ENCODE assay signal across 17 mouse cellular contexts in the genomic region with DNA sequence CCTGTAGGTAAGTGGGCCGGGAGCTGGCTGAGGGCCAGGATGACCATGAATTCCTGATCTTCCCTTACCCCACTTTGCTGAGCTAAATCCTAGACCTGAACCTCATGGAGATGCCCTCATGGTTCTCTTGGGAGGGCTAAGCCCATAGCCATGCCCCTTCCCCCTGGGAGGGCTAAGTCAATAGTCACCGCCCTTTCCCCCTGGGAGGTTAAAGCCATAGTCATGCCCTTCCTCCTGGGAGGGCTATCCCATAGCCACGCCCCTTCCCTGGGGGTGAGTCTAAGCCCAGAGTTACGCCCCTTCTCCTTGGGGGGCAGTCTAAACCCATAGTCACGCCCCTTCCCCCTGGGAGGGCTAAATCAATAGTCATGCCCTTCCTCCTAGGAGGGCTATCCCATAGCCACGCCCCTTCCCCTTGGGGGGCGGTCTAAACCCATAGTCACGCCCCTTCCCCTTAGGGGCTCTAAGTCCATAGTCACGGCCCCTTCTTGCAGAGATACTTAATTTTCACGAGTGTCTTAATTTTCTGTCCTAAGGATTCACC. TPM values are rescaled to one million over a fixed set of nuclear protein-coding genes. Genes with fewer than 3 reads are reported as not detected.
DNase-seq lines count a peak whose midpoint lies in the region; ATAC-seq and TF ChIP-seq lines count a peak whose summit lies in the region.
"Had no signal": no experiment of that assay in that cellular context is flagged by ENCODE, and none has a peak within 500 bp of the region (broad histone marks: within the 10 kb centered on the region; RNA-seq: fewer than 3 reads in every experiment).

No protein-coding gene starts in this region.

- 0 out of 2 replicates have a peak, but pooled peaks have one; percentile 39 for TF ChIP-seq EP300 in ES-Bruce4 (IDR thresholded peaks at IDR 0.05; ENCODE audit: insufficient read depth, low read depth, low read length)

- H3K4me1 ChIP-seq in intestine, postnatal 0 days (replicated peaks; ENCODE audit: control insufficient read depth, insufficient read depth, low read length) = no peaks in the 10 kb centered on the region
- peaks cover 27% of the 10 kb centered on the region for H3K4me1 ChIP-seq in intestine, embryonic 16.5 days (ENCODE audit: control insufficient read depth, insufficient read depth, low read length)
- H3K4me1 ChIP-seq in ES-Bruce4 (ENCODE audit: control insufficient read depth, insufficient read depth, low read length) = no peaks in the 10 kb centered on the region
- H3K4me1 ChIP-seq in midbrain, postnatal 0 days (ENCODE audit: insufficient read depth, low read length) = no peaks in the 10 kb centered on the region

- TF ChIP-seq POLR2A in ES-Bruce4 (IDR thresholded peaks at IDR 0.05; ENCODE audit: insufficient read depth, low read length) = no peak

- DNase-seq in A20 (ENCODE audit: low read depth, low spot score) = peak; percentile 9
- no peak for DNase-seq in frontal cortex, postnatal 25 days (ENCODE audit: low spot score in 2 of 2)
- DNase-seq in midbrain, postnatal 0 days (ENCODE audit: low spot score) = no peak
- DNase-seq: cerebellum, adult 8-10 months; kidney, postnatal 10 days; midbrain, embryonic 14.5 days; right cerebral cortex, postnatal 25 days had no signal

- no peak overlapping the region for H3K4me2 ChIP-seq in intestine, postnatal 0 days (replicated peaks; ENCODE audit: low read depth)
- H3K4me2 ChIP-seq in intestine, embryonic 16.5 days (ENCODE audit: low read depth, low read length) = no peak overlapping the region
- no peak overlapping the region for H3K4me2 ChIP-seq in midbrain, postnatal 0 days (ENCODE audit: low read depth, low read length, poor library complexity, severe bottlenecking)
- H3K4me2 ChIP-seq: embryonic facial prominence, embryonic 12.5 days; intestine, embryonic 15.5 days; limb, embryonic 12.5 days had no signal

- H3K4me3 ChIP-seq in intestine, postnatal 0 days (ENCODE audit: low read depth, low read length) = no peak overlapping the region
- H3K4me3 ChIP-seq in intestine, embryonic 16.5 days (ENCODE audit: low read length) = no peak overlapping the region
- no peak overlapping the region for H3K4me3 ChIP-seq in ES-Bruce4 (ENCODE audit: low read depth, low read length)
- H3K4me3 ChIP-seq in midbrain, postnatal 0 days (ENCODE audit: low read depth, low read length) = no peak overlapping the region
- H3K4me3 ChIP-seq: embryonic facial prominence, embryonic 12.5 days; hindbrain, embryonic 10.5 days; intestine, embryonic 15.5 days; limb, embryonic 12.5 days had no signal

- TF ChIP-seq CTCF in intestine, postnatal 0 days (IDR thresholded peaks at IDR 0.05; ENCODE audit: low read depth) = no peak
- no peak for TF ChIP-seq CTCF in ES-Bruce4 (IDR thresholded peaks at IDR 0.05; ENCODE audit: low read depth, low read length)
- TF ChIP-seq CTCF in midbrain, postnatal 0 days (IDR thresholded peaks at IDR 0.05) = no peak

- H3K27ac ChIP-seq in intestine, postnatal 0 days (ENCODE audit: low read depth, low read length) = no peak overlapping the region
- H3K27ac ChIP-seq in intestine, embryonic 16.5 days (ENCODE audit: low read length) = no peak overlapping the region
- H3K27ac ChIP-seq in ES-Bruce4 (ENCODE audit: insufficient read depth, low read length) = no peak overlapping the region
- H3K27ac ChIP-seq in midbrain, postnatal 0 days (ENCODE audit: low read depth, low read length) = no peak overlapping the region
- H3K27ac ChIP-seq: embryonic facial prominence, embryonic 12.5 days; hindbrain, embryonic 10.5 days; intestine, embryonic 15.5 days; limb, embryonic 12.5 days had no signal

- H3K36me3 ChIP-seq in intestine, postnatal 0 days (ENCODE audit: control insufficient read depth, insufficient read depth) = no peaks in the 10 kb centered on the region
- H3K36me3 ChIP-seq in intestine, embryonic 16.5 days (ENCODE audit: control insufficient read depth, insufficient read depth, low read length) = no peaks in the 10 kb centered on the region
- H3K36me3 ChIP-seq in ES-Bruce4 (ENCODE audit: control insufficient read depth, insufficient read depth, low read length, poor library complexity, severe bottlenecking) = no peaks in the 10 kb centered on the region
- H3K36me3 ChIP-seq in midbrain, postnatal 0 days (ENCODE audit: insufficient read depth, low read length) = no peaks in the 10 kb centered on the region
- H3K36me3 ChIP-seq: embryonic facial prominence, embryonic 12.5 days; hindbrain, embryonic 10.5 days; intestine, embryonic 15.5 days; limb, embryonic 12.5 days had no signal

- H3K9ac ChIP-seq in intestine, postnatal 0 days (ENCODE audit: low read depth, low read length) = no peak overlapping the region
- H3K9ac ChIP-seq in intestine, embryonic 16.5 days (ENCODE audit: low read depth, low read length) = no peak overlapping the region
- H3K9ac ChIP-seq in ES-Bruce4 (ENCODE audit: low read depth, poor library complexity, severe bottlenecking) = no peak overlapping the region
- H3K9ac ChIP-seq in midbrain, postnatal 0 days (replicated peaks; ENCODE audit: low read length, poor library complexity, severe bottlenecking) = no peak overlapping the region
- H3K9ac ChIP-seq: embryonic facial prominence, embryonic 12.5 days; intestine, embryonic 15.5 days; limb, embryonic 12.5 days had no signal

- no peaks in the 10 kb centered on the region for H3K27me3 ChIP-seq in intestine, postnatal 0 days (replicated peaks; ENCODE audit: control insufficient read depth, insufficient read depth, low read length)
- no peaks in the 10 kb centered on the region for H3K27me3 ChIP-seq in intestine, embryonic 16.5 days (replicated peaks; ENCODE audit: control insufficient read depth, insufficient read depth, low read length)
- no peaks in the 10 kb centered on the region for H3K27me3 ChIP-seq in ES-Bruce4 (ENCODE audit: control insufficient read depth, insufficient read depth, low read length, poor library complexity, severe bottlenecking)
- H3K27me3 ChIP-seq in midbrain, postnatal 0 days (ENCODE audit: insufficient read depth, low read length) = no peaks in the 10 kb centered on the region
- H3K27me3 ChIP-seq: embryonic facial prominence, embryonic 12.5 days; intestine, embryonic 15.5 days; limb, embryonic 12.5 days had no signal

- peak; percentile 22; the same call in 1 of the 2 replicates for ATAC-seq in intestine, postnatal 0 days
- ATAC-seq in intestine, embryonic 16.5 days = no peak
- ATAC-seq in hematopoietic stem cell, adult 5-6 weeks (replicated peaks in 1 of 2; ENCODE audit: insufficient read depth in 1 of 2, low FRiP score in 2 of 2, low TSS enrichment in 1 of 2, low read depth in 1 of 2, poor library complexity in 2 of 2, severe bottlenecking in 2 of 2) = peak; percentile 34 to 54; a peak in 3 of 4 replicates
- ATAC-seq in midbrain, postnatal 0 days (ENCODE audit: low FRiP score) = no peak
- no peak for ATAC-seq in frontal cortex, adult (ENCODE audit: low TSS enrichment)

- WGBS in intestine, postnatal 0 days = 44% methylated on average over 10 of the region's 10 CpGs
- 40% methylated on average over 10 of the region's 10 CpGs for WGBS in intestine, embryonic 16.5 days
- 35% methylated on average over 10 of the region's 10 CpGs for WGBS in midbrain, postnatal 0 days

- H3K9me3 ChIP-seq in intestine, postnatal 0 days (ENCODE audit: control insufficient read depth) = no peaks in the 10 kb centered on the region
- no peaks in the 10 kb centered on the region for H3K9me3 ChIP-seq in intestine, embryonic 16.5 days (ENCODE audit: control insufficient read depth, low read length)
- no peaks in the 10 kb centered on the region for H3K9me3 ChIP-seq in ES-Bruce4 (replicated peaks; ENCODE audit: control insufficient read depth, insufficient read depth, low read length, poor library complexity, severe bottlenecking)
- no peaks in the 10 kb centered on the region for H3K9me3 ChIP-seq in midbrain, postnatal 0 days (ENCODE audit: low read length)
- H3K9me3 ChIP-seq: embryonic facial prominence, embryonic 12.5 days; hindbrain, embryonic 10.5 days; intestine, embryonic 15.5 days; limb, embryonic 12.5 days had no signal

RNA-seq across cellular contexts. Expression of gene 6030408B16Rik, which starts 33.1 kb away (rescaled TPM):
- polyA plus RNA-seq in intestine, postnatal 0 days (2015; fragmentation: Nextera tagmentation; extraction: Ambion mirVana) = 0.48 and 0.77 TPM in 2 replicates
- polyA plus RNA-seq in intestine, embryonic 16.5 days (2015; fragmentation: Nextera tagmentation; extraction: Ambion mirVana) = 3.6 and 4.4 TPM in 2 replicates
- not detected in 2 replicates for polyA plus RNA-seq in ES-Bruce4 (2011; ENCODE audit: insufficient read depth, insufficient read length, low read depth, missing spikeins)
- 0.63 TPM in 1 of 2 replicates, not detected in the other for total RNA-seq in hematopoietic stem cell, adult 5-6 weeks (2017)
- not detected in 2 replicates for total RNA-seq in midbrain, postnatal 0 days (2014; rRNA removed)
- polyA plus RNA-seq in midbrain, postnatal 0 days (2015; fragmentation: Nextera tagmentation; extraction: Ambion mirVana) = 0.22 and 0.33 TPM in 2 replicates

RNA-seq across cellular contexts. Expression of gene Atg101, which starts 42.0 kb away (rescaled TPM):
- polyA plus RNA-seq in intestine, postnatal 0 days (2015; fragmentation: Nextera tagmentation; extraction: Ambion mirVana) = 46.5 and 50.9 TPM in 2 replicates
- polyA plus RNA-seq in intestine, embryonic 16.5 days (2015; fragmentation: Nextera tagmentation; extraction: Ambion mirVana) = 58.3 and 67.1 TPM in 2 replicates
- polyA plus RNA-seq in ES-Bruce4 (2011; ENCODE audit: insufficient read depth, insufficient read length, low read depth, missing spikeins) = 37.6 and 39.1 TPM in 2 replicates
- total RNA-seq in hematopoietic stem cell, adult 5-6 weeks (2017) = 31.9 and 59.4 TPM in 2 replicates
- 33.5 and 61.1 TPM in 2 replicates for total RNA-seq in midbrain, postnatal 0 days (2014; rRNA removed)
- 74.2 and 75.6 TPM in 2 replicates for polyA plus RNA-seq in midbrain, postnatal 0 days (2015; fragmentation: Nextera tagmentation; extraction: Ambion mirVana)

RNA-seq across cellular contexts. Expression of gene Krt80, which starts 43.9 kb away (rescaled TPM):
- polyA plus RNA-seq in intestine, postnatal 0 days (2015; fragmentation: Nextera tagmentation; extraction: Ambion mirVana) = 0.40 and 0.61 TPM in 2 replicates
- 1.1 and 1.2 TPM in 2 replicates for polyA plus RNA-seq in intestine, embryonic 16.5 days (2015; fragmentation: Nextera tagmentation; extraction: Ambion mirVana)
- 1.1 and 1.6 TPM in 2 replicates for polyA plus RNA-seq in ES-Bruce4 (2011; ENCODE audit: insufficient read depth, insufficient read length, low read depth, missing spikeins)
- 2.8 TPM in 2 replicates for total RNA-seq in hematopoietic stem cell, adult 5-6 weeks (2017)
- 0.09 and 1.0 TPM in 2 replicates for total RNA-seq in midbrain, postnatal 0 days (2014; rRNA removed)
- polyA plus RNA-seq in midbrain, postnatal 0 days (2015; fragmentation: Nextera tagmentation; extraction: Ambion mirVana) = 0.16 and 0.33 TPM in 2 replicates
- polyA plus RNA-seq: forebrain, embryonic 11.5 days; midbrain, embryonic 14.5 days had no signal

Comparison
In these comparisons a context has a peak if more than half of its experiments do, and no peak if none do; other contexts are left out.
1. ATAC-seq: peak in intestine, postnatal 0 days (single experiment) and hematopoietic stem cell, adult 5-6 weeks (2 of 2); none in intestine, embryonic 16.5 days (single experiment), midbrain, postnatal 0 days (single experiment) and frontal cortex, adult (single experiment).